Mouse (Mus musculus) ES-CJ7 (cell line): ENCODE measurements at regions not wholly inside any gene's neighbourhood (a gene's known extent, or its start where the extent isn't known, plus 50 kb on each side); places are given as distances from the start of the nearest gene placed in this dataset.
A peak's percentile ranks its signal among the peaks of the same experiment; 100 is the strongest.

ENCODE experiments used
- DNase-seq: peaks from one replicate; pipeline ENCODE4 v3.0.0; 2011; ENCODE audit warnings: low read depth, low spot score

- no peak for DNase-seq
These were observed 534.7 kb downstream of the Ptprc start for GRCm38 (mm10) chr1:137640848-137641247.

GRCm38 (mm10) chr1:137636947-137637346 lies 538.6 kb downstream of the Ptprc start:
- no peak for DNase-seq

- DNase-seq = no peak
These were observed 539.1 kb downstream of the Ptprc start for GRCm38 (mm10) chr1:137636321-137636944.

GRCm38 (mm10) chr1:137635781-137636180 lies 539.7 kb downstream of the Ptprc start:
- DNase-seq = no peak

- DNase-seq = no peak
These were observed 544.0 kb downstream of the Ptprc start for GRCm38 (mm10) chr1:137631546-137631945.

GRCm38 (mm10) chr1:137620672-137621071 lies 554.8 kb downstream of the Ptprc start:
- DNase-seq = no peak

- DNase-seq = no peak
These were observed 557.3 kb downstream of the Ptprc start for GRCm38 (mm10) chr1:137618231-137618630.

GRCm38 (mm10) chr1:137617513-137617912 lies 558.0 kb downstream of the Ptprc start:
- DNase-seq = no peak

- no peak for DNase-seq
These were observed 568.8 kb downstream of the Ptprc start for GRCm38 (mm10) chr1:137606716-137607115.

GRCm38 (mm10) chr1:137605890-137606663 lies 569.4 kb downstream of the Ptprc start:
- DNase-seq = no peak

GRCm38 (mm10) chr1:137593732-137594131 lies 581.8 kb downstream of the Ptprc start:
- DNase-seq = no peak

- DNase-seq = no peak
These were observed 583.6 kb downstream of the Ptprc start for GRCm38 (mm10) chr1:137591891-137592290.

- no peak for DNase-seq
These were observed 584.2 kb downstream of the Ptprc start for GRCm38 (mm10) chr1:137591295-137591694.

- no peak for DNase-seq
These were observed 586.9 kb downstream of the Ptprc start for GRCm38 (mm10) chr1:137588304-137589300.

GRCm38 (mm10) chr1:137587481-137588228 lies 587.9 kb downstream of the Ptprc start:
- peak; percentile 54 for DNase-seq

GRCm38 (mm10) chr1:137584696-137585095 lies 590.8 kb downstream of the Ptprc start:
- DNase-seq = no peak

GRCm38 (mm10) chr1:137584104-137584675 lies 591.3 kb downstream of the Ptprc start:
- no peak for DNase-seq

- no peak for DNase-seq
These were observed 597.9 kb downstream of the Ptprc start for GRCm38 (mm10) chr1:137577639-137578038.

- no peak for DNase-seq
These were observed 599.3 kb downstream of the Ptprc start for GRCm38 (mm10) chr1:137576174-137576573.

GRCm38 (mm10) chr1:137575380-137575779 lies 600.1 kb downstream of the Ptprc start:
- DNase-seq = no peak
